Mouse (Mus musculus) T-helper 1 cell (primary cell): ENCODE measurements around the gene Cyp4f40.
"Not testable (repeated sequence)": the region's sequence is repeated elsewhere in the genome, so short reads cannot be mapped to it uniquely, and the experiment has no call there.

Experiments
- in situ Hi-C: fragments of 300-600 bp; cut with MboI, MseI; formaldehyde crosslinking; loops from one replicate; pipeline ENCODE4 v1.15.1; 2025; ENCODE audit warnings: high pct_unique_total_duplicates

The Cyp4f40 gene

GRCm38 (mm10) chr17:32702826-32703225 is 44.1 kb downstream of the Cyp4f40 start:
- in situ Hi-C loops = no loop called here

GRCm38 (mm10) chr17:32710541-32710940 is 51.8 kb downstream of the Cyp4f40 start:
- in situ Hi-C loops = not testable (repeated sequence)

- in situ Hi-C loops = not testable (repeated sequence)
These were observed 63.5 kb downstream of the Cyp4f40 start for GRCm38 (mm10) chr17:32722151-32722550.

GRCm38 (mm10) chr17:32722771-32723170 is 64.1 kb downstream of the Cyp4f40 start:
- in situ Hi-C loops = no loop called here

- in situ Hi-C loops = not testable (repeated sequence)
These were observed 67.7 kb downstream of the Cyp4f40 start for GRCm38 (mm10) chr17:32726360-32726759.
